In genomic region chr3:95891211-95892065, GRCm38 (mm10) we compare ENCODE assay signal across 8 mouse cellular contexts. TPM values are rescaled to one million over a fixed set of nuclear protein-coding genes. Genes with fewer than 3 reads are reported as not detected.
DNase-seq lines count a peak whose midpoint lies in the region; ATAC-seq lines count a peak whose summit lies in the region.

BC028528 (minus strand) TSS chr3:95892005.

- no peaks in the 10 kb centered on the region for H3K27me3 ChIP-seq in heart, embryonic 16.5 days (ENCODE audit: control insufficient read depth, insufficient read depth, low read length)
- no peaks in the 10 kb centered on the region for H3K27me3 ChIP-seq in limb, embryonic 15.5 days
- no peaks in the 10 kb centered on the region for H3K27me3 ChIP-seq in midbrain, embryonic 14.5 days (ENCODE audit: control insufficient read depth, insufficient read depth, low read length)

- H3K4me1 ChIP-seq in heart, embryonic 16.5 days (ENCODE audit: control insufficient read depth, insufficient read depth, low read length), result peaks cover 32% of the 10 kb centered on the region
- H3K4me1 ChIP-seq in limb, embryonic 15.5 days, result peaks cover 30% of the 10 kb centered on the region
- peaks cover 12% of the 10 kb centered on the region for H3K4me1 ChIP-seq in midbrain, embryonic 14.5 days (ENCODE audit: control insufficient read depth, insufficient read depth, low read length)

- peak within 1 kb of the TSS; percentile 97 for H3K27ac ChIP-seq in heart, embryonic 16.5 days (ENCODE audit: low read length)
- H3K27ac ChIP-seq in limb, embryonic 15.5 days, result peak within 1 kb of the TSS; percentile 77
- H3K27ac ChIP-seq in midbrain, embryonic 14.5 days (replicated peaks; ENCODE audit: low read depth, low read length), result peak within 1 kb of the TSS; percentile 8; the same call in 1 of the 2 replicates

- no peaks in the 10 kb centered on the region for H3K36me3 ChIP-seq in heart, embryonic 16.5 days (ENCODE audit: control insufficient read depth, insufficient read depth)
- peaks cover 3% of the 10 kb centered on the region; the same call in 1 of the 2 replicates for H3K36me3 ChIP-seq in limb, embryonic 15.5 days
- no peaks in the 10 kb centered on the region for H3K36me3 ChIP-seq in midbrain, embryonic 14.5 days (ENCODE audit: control insufficient read depth, insufficient read depth, low read length)

- intact Hi-C loops in left cerebral cortex, postnatal 14 days (cut with DNase I), result no loop called here

- no peaks in the 10 kb centered on the region for H3K9me3 ChIP-seq in heart, embryonic 16.5 days (replicated peaks; ENCODE audit: control insufficient read depth, low read length)
- no peaks in the 10 kb centered on the region for H3K9me3 ChIP-seq in limb, embryonic 15.5 days
- H3K9me3 ChIP-seq in midbrain, embryonic 14.5 days (ENCODE audit: control insufficient read depth, low read length), result no peaks in the 10 kb centered on the region

- peak within 1 kb of the TSS; percentile 73 for H3K9ac ChIP-seq in heart, embryonic 16.5 days (ENCODE audit: low read length)
- no peak within 1 kb of the TSS for H3K9ac ChIP-seq in limb, embryonic 15.5 days
- no peak within 1 kb of the TSS for H3K9ac ChIP-seq in midbrain, embryonic 14.5 days (replicated peaks; ENCODE audit: low read length)

- no peak for ATAC-seq in heart, embryonic 16.5 days (replicated peaks; ENCODE audit: extremely low read depth, insufficient read depth, low FRiP score)
- no peak for ATAC-seq in limb, embryonic 15.5 days (ENCODE audit: insufficient number of reproducible peaks, low FRiP score, low TSS enrichment, low read depth)
- no peak for ATAC-seq in midbrain, embryonic 14.5 days (ENCODE audit: low FRiP score, low TSS enrichment)
- ATAC-seq in erythroid progenitor cell, adult 5-6 weeks (replicated peaks; ENCODE audit: low FRiP score, poor library complexity, severe bottlenecking), result no peak

- no peak for DNase-seq in left cerebral cortex, postnatal 14 days (ENCODE audit: low spot score in 2 of 2)
- no peak for DNase-seq in left cerebral cortex, adult 18-20 months (ENCODE audit: low spot score in 2 of 2)
- DNase-seq in embryo, embryonic 9.5 days (ENCODE audit: extremely low spot score), result peak; percentile 54
- DNase-seq in midbrain, embryonic 14.5 days, result no peak
- DNase-seq in frontal cortex, postnatal 25 days (ENCODE audit: low spot score in 2 of 2), result no peak

- peak within 1 kb of the TSS; percentile 54 for H3K4me3 ChIP-seq in heart, embryonic 16.5 days (ENCODE audit: low read length)
- peak within 1 kb of the TSS; percentile 30 for H3K4me3 ChIP-seq in limb, embryonic 15.5 days
- H3K4me3 ChIP-seq in midbrain, embryonic 14.5 days (replicated peaks; ENCODE audit: low read depth, low read length), result 0 out of 2 replicates have a peak within 1 kb of the TSS, but pooled peaks have one; percentile 2

- WGBS in heart, embryonic 16.5 days, result 19% methylated on average over 12 of the region's 12 CpGs
- WGBS in limb, embryonic 15.5 days, result 27% methylated on average over 12 of the region's 12 CpGs
- 28% methylated on average over 12 of the region's 12 CpGs for WGBS in midbrain, embryonic 14.5 days

- peak within 1 kb of the TSS; percentile 67 for H3K4me2 ChIP-seq in heart, embryonic 16.5 days (ENCODE audit: low read depth, low read length)
- peak within 1 kb of the TSS; percentile 34 for H3K4me2 ChIP-seq in limb, embryonic 15.5 days
- peak within 1 kb of the TSS; percentile 27 for H3K4me2 ChIP-seq in midbrain, embryonic 14.5 days (ENCODE audit: low read length)

RNA-seq across cellular contexts. Expression of gene BC028528, which starts in this region (rescaled TPM):
- total RNA-seq in left cerebral cortex, postnatal 14 days (2021), result 10 to 100 TPM; 10.4 to 12.7 TPM
- 1 to 10 TPM; 3.6 to 6.3 TPM for total RNA-seq in left cerebral cortex, adult 18-20 months (2021)
- polyA plus RNA-seq in heart, embryonic 16.5 days (2015; fragmentation: Nextera tagmentation; extraction: Ambion mirVana), result 41.5 and 48.6 TPM in 2 replicates
- polyA plus RNA-seq in limb, embryonic 15.5 days (2015; fragmentation: Nextera tagmentation; extraction: Ambion mirVana), result 24.9 and 26.4 TPM in 2 replicates
- 11.1 and 14.9 TPM in 2 replicates for polyA plus RNA-seq in midbrain, embryonic 14.5 days (2014; fragmentation: Nextera tagmentation; extraction: Ambion mirVana)
- 8.8 and 10.1 TPM in 2 replicates for total RNA-seq in erythroid progenitor cell, adult 5-6 weeks (2015; ENCODE audit: low replicate concordance)
- total RNA-seq in erythroid progenitor cell, adult 5-6 weeks (2017; ENCODE audit: low replicate concordance), result 5.8 and 26.0 TPM in 2 replicates

Comparison
In these comparisons a context has a peak if more than half of its experiments do, and no peak if none do; other contexts are left out.
1. H3K27ac ChIP-seq: peak in every context shown above with its lines; median percentile 97 in heart, embryonic 16.5 days; 77 in limb, embryonic 15.5 days; 8 in midbrain, embryonic 14.5 days.
2. H3K4me3 ChIP-seq: peak in every context shown above with its lines; median percentile 54 in heart, embryonic 16.5 days; 30 in limb, embryonic 15.5 days; 2 in midbrain, embryonic 14.5 days.